Mouse (Mus musculus): Measurements from ENCODE around the gene Serpinb8.

Serpinb8 gene

DNA sequence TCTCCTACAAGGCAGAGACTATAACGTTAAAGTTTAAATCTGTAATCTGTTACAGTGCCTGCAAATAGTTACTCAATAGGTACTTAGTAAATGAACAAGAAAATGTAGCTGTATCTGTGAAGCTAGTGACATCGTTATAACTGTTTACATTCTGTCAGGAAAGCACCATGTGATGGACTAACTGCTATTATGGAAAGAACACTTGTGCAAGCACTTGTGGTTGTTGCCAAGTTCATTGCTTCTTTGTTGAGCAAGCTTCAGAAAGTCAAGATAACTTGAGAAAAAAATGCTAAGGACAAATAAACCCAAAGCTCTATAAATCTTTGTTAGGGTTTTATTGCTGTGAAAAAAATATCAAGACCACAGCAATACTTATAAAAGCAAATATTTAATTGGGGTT is 67.9 kb downstream of the Serpinb8 start:
- DNase-seq: no peak

Data from thymus, postnatal 36 days (tissue).